Mouse (Mus musculus): Measurements from ENCODE around the gene Soat2.

Gene Soat2

DNA sequence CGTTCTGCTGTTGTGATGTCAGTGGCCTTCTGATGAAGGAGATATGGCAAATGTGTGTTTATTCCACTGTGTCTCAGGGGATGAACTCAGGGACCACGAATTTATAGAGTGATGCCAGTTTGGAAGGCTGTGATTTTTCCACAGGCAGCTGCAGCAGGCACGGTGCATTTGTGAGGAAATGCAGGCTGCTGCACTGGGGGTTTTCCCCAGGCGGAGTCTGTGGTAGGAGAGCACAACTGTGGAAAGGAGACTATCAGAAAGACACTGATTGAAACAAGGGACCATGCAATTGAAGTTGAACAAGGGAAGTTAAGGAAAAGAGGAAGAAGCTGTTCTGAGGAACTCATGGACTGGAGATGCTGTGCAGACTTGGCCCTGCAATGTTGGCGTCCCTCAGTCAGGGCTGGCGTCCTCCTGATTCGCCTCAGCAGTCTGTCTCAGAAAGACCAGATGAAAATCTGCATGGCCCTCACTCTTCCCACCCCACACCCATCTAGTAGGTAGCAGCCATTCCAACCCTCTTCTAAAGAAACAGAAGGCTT lies 42.0 kb downstream of the Soat2 start:
- DNase-seq (ENCODE audit: low spot score) = no peak

DNA sequence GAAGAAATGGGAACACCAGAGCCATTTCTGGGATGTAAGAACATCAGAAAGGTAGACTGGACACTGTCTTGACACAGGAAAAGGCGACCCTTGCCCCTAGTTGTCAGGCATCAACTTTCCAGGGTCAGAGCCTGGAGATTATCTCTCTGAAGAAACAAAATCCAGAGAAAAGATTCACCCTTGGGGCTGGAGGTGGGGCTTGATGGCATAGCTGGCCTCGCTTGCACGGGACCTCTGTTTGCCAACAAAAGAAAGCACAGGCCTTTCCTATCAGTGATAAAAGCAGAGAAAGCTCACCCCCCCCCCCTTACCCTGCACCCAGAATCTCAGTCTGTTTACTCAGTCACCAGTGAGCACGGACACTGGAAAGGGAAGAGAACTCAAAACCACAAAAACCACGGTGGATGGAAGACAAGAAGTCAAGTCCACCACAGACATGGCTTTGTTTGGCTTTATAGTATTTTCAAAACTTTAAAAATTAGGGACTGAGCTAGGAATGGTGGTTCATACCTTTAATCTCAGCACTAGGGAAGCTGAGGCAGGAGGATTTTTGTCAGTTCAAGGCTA lies 42.6 kb downstream of the Soat2 start:
- DNase-seq (ENCODE audit: low spot score) = no peak

DNA sequence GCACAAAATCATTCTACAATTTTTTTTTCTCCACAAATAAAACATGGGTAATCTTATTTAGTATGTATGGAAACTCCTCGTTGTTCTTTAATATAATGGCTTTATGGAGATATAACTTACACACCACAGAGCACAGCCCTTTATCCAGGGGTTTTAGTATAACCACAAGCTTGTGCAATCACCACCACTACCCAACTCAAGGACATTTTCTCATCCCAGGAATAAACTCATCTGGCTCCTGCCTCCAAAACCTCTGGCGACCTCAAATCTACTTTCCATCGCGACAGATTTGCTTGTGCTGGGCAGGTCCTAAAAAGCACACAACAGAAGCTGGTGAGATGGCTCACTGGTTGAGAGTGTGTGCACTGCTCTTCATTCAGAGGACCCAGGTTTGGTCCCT lies 43.3 kb downstream of the Soat2 start:
- DNase-seq (ENCODE audit: low spot score) = no peak

DNA sequence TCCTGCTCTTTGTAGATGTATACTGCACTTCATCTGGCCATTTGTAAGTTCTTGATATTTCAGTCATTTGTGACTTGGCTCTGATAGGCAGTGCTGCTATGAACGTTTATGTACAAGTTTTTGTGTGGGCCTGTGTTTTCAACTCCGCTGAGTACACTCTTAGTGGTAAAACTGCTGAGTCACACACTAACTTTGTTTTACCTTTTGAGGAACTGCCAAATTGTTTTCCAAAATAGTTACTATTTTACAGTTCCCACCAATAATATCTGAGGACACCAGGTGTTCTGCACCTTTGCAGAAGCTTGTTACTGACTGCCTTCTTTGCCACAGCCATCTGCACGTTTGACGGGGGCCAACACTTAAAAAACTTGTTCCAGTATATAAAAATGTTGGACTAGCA lies 44.1 kb downstream of the Soat2 start:
- DNase-seq (ENCODE audit: low spot score) = no peak

DNA sequence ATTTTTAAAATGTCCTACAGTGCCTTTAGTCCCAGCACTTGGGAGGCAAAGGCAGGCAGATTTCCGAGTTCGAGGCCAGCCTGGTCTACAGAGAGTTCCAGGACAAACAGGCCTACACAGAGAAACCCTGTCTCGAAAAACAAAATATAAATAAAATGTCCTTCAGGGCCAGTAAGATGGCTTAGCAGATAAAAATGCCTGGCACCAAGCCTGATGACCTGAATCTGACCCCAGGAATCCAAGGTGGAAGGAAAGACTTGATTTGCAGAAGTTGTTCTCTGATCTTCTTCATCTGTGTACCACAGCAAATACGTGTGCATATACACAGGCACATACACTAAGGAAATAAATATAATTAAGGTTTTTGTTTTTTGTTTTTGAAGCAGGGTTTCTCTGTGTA lies 45.0 kb downstream of the Soat2 start:
- no peak for DNase-seq (ENCODE audit: low spot score)

DNA sequence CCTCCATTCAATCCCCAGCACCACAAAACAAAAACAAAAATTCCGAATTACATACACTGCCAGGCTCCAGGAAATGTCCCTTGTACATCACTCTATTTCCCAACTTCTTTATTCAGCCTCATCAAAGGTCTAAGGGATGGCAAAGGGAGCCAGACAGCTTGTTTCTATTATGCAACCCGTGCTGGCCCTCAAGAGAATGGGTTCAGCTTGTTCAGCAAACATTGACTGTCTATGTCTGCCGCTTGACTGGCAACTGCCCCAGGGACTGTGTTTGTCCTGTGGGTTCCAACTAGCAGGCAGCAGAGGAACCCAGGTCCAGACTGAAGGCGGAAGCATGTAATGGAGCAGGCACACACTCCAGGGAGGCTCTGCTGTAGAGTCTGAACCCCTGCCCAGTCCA lies 48.5 kb downstream of the Soat2 start:
- DNase-seq (ENCODE audit: low spot score) = no peak

DNA sequence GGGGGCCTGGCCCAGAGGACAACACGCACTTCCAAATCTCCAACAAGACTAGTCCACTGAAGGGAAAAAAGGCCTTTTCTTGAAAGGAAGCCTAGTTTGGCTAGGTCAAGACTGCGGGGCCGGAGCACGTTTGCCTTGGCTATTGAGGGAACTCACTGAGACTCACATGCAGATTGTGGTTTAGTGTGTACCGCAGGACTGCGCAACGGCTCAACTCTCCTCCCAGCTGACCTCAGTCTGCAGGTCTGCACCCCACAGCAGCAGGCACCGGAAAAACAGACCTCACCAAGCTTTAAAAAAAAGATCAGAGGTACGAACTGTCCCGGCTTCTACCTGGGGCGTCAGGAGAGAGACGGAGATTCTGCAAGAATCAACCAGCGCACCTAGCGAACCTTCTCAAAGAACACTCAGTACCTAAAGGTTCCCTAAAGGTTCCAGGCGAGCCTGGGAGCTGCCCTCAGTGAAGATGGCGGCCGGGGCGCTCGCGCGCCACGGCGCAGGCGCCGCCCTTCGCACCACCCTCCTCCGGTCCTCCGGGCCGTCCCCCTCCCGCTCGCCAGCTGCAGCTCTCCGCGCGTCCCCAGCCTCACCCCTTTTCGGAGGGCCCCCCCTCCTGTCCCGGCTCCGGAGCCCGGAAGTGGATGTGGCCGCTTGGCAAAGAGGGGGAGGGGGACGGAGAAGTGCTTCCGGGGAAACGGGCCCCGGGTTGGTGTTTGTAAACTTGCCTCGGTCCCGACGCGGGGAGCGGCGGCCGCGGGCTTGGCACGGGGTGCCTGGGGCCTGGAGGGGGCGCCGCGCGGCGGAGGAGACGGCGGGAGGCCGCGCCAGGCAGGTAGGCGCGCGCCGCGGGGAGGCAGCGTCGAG lies 52.9 kb downstream of the Soat2 start, which contains the start of gene Zfp740:
Gene Zfp740 (plus strand): TSS at position 279 of the 864 bp plus-strand sequence.
- DNase-seq (ENCODE audit: low spot score) = peak; percentile 82

DNA sequence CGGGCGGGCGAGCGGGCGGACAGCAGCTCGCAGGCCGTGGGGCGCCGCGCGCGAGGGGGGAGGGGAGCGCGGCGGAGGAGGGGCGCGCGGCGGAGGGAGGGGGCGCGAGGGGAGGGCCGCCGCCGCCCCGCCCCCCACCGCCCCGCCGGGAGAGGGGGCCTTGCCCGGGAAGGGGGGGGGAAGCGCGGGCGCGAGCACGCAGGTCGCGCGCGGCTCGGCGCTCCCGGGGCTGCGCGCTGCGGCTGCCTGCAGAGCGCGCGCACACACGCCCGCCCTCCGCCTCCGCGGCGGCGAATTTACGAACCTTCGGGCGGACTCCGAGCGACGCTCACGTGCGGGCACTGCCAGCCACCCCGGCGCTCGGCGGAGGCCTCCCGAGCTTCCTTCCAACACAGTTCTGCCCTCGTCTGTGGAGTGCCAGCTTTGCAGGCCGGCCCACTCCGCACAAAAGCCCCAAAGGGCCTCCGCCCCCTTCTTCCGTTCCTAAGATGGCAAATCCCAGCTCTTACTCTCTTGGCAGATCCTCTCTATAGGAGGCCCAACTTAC lies 53.6 kb downstream of the Soat2 start:
- no peak for DNase-seq (ENCODE audit: low spot score)

DNA sequence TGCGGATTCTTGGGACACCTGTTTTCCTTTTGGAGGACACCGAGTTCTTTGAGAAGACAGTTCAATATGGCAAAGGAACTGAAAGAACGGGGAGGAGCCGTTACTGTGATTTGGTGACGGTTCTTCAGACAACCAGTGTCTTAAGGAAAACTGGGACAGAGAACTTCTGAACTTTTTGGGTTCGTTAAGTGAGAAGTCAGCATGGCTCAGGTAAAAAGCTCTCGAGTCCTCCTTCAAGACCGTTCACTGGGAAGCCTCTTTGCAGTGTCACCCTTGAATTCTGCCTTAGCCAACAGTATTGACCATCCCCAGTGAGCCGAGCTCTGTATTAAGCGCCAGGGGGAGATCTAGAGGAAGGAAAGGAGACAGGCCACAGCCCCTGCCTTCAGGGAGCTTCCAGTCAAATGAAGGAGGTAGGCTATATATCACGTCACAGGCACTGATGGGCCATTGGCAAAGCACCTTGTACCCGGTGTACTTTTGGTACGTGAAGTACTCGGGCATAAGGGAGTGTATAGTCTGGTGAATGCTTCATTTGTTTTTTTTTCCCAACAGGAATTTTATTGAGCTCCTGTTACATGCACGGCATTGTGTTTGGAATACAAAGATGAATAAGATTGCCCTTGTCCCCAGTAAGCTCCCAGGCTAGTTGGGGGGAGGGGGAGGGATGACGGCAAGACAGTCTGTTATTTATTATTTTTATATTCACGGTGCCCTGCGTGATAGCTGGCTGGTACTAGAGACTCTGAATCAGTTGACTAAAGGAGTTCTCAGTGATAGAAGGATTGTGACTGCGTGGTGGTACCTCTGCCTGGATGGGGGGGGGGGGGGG lies 54.6 kb downstream of the Soat2 start, which contains the start of gene Csad:
Gene Csad (minus strand): TSS at position 51 of the 832 bp plus-strand sequence.
- DNase-seq (ENCODE audit: low spot score) = no peak

DNA sequence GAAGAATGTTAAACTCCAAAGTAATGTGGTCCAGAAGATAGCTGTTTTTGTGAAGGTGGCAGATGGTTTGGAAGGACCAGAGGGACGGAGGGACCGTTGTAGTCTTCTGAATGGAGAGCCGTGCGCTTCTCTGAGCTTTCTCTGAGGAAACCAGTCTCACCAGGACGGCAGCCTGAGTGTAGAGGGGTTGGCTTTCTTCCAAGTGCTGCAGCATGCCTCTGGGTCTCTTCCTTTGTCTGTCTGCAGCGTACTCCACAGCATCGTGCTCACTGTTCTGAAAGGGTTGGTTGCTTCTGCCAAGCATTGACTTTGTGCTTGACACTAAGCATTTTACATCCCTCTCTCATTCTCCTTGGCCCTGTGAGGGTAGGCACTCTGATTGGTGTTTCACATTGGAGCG lies 55.5 kb downstream of the Soat2 start:
- no peak for DNase-seq (ENCODE audit: low spot score)

DNA sequence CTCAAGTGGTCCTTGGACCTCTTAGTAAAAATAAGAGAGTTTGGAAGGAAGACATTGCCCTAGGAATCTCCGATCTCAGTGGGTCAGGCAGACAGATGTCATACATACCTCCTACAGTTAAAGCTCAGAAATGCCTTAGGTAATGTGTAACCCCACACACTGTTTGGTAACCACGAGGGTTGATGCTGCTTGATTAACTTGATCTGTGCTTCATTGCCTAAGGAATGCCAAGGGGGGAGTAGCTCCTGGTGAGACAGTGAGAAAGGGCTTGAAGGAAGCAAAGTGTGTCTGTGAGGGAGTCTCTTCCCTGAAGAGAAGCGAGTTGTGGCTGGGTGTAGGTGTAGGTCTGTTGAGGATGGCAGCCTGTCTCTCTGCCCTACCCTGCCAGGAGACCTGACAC lies 57.0 kb downstream of the Soat2 start:
- DNase-seq (ENCODE audit: low spot score) = no peak

DNA sequence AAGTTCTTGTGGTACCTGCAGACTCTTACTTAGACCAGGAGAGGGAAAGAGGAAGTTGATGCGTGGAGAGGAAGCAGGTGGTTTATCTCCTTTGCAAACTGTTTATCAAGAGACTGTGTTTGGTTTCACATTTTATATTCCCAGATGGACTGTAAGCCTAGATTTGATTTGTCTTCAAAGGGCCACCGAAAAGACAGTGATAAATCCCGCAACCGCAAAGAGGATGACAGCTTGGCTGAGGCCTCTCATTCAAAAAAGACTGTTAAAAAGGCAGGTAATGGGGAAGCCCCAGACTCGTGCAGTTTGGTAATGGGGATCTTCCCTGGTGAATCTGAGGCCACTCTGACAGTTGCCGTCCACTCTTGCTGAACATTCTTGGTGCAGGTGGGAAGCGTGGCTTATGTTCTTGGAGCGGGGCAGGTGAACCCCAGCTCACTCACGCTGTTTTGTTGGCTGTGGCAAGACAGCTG lies 57.8 kb downstream of the Soat2 start:
- no peak for DNase-seq (ENCODE audit: low spot score)

DNA sequence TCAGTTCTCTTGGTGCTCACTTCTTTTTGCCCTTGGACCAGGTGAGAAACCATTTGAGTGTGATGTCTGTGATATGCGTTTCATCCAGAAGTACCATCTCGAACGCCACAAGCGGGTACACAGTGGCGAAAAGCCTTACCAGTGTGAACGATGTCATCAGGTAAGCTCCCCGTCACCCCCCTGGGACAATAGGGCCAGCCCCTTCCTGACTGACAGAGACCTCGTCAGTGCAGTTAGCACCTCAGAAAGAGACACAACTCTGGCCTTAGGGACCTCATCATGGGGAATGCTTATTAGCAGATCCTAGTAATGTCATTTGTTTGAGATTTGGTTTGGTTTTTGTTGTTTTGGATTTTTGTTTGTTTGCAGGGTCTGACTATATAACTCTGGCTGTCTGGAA lies 58.8 kb downstream of the Soat2 start:
- no peak for DNase-seq (ENCODE audit: low spot score)

DNA sequence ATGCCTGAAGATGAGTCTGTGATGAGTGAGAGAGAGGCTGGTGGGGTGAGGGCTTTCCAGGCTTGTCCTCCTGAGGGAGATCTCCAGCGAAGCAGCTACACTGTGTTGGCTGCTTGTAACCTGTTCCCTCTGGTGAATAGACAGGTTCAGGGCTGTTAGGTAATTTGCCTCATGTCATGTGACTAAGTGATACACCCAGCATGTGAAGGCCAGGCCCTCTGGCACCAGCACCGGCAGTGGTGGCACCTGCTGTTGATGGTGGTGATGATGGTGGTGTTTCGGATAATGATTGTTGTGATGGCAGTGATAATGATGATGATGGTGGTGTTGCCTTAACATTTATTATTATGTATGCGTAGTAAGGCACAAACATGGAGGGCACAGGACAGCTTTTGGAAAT lies 60.5 kb downstream of the Soat2 start:
- no peak for DNase-seq (ENCODE audit: low spot score)

DNA sequence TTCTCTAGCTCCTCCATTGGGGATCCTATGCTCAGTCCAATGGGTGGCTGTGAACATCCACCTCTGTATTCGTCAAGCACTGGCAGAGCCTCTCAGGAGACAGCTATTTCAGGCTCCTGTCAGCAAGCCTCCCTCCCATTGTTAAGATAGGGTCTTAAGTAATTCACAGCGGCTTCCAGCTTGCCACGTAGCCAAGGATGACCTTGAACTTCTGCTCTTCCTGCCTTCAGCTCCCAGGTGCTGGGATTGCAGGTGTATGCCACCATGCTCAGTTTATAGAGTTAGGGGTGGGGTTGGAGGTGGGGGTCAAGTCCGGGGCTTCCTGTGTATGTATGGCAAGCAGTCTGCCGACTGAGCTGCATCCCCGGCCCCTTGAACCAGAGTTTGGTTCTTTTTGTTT lies 61.6 kb downstream of the Soat2 start:
- DNase-seq (ENCODE audit: low spot score) = no peak
